Comparison of ENCODE assay signal across 34 mouse cellular contexts in the genomic region with DNA sequence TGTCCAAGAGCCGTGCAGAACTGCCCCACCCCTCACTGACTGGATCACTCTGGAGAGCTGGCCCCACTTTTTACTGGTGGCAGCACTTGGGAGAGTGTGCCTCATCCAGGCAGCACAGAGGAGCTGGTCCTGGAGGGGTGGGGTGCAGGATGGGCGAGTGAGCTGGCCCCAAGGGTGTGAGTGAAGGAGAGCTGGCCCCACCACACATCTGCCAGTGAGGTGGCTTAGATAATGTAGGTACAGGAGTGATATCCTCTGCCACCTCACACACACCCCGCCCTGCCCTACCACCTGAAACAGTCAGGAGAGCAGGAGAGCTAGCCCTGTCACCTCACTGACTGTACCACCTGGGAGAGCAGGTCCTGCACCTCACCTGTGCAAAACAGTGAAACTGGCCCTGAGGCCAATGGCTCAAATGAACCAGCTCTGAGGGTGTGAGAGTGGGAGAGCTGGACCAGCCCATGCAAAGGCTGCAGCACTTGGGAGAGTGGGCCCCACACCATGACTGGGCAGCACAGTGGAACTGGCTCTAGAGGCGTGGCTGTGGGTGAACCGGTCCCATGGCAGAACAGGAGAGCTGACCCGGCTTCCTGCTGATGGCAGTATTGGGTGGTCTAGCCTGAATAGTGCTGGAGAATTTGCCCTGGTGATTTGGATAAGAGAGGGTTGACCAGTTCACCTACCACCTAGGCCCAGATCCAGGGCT. TPM values are rescaled to one million over a fixed set of nuclear protein-coding genes. Genes with fewer than 3 reads are reported as not detected.
DNase-seq lines count a peak whose midpoint lies in the region; ATAC-seq and TF ChIP-seq lines count a peak whose summit lies in the region.
"Had no signal": no experiment of that assay in that cellular context is flagged by ENCODE, and none has a peak within 500 bp of the region (broad histone marks: within the 10 kb centered on the region; RNA-seq: fewer than 3 reads in every experiment).

No protein-coding gene starts in this region.

- no peak for TF ChIP-seq CTCF in liver, postnatal 0 days (IDR thresholded peaks at IDR 0.05; ENCODE audit: low read depth)
- TF ChIP-seq CTCF in liver, embryonic 14.5 days (IDR thresholded peaks at IDR 0.05; ENCODE audit: low read depth): no peak
- TF ChIP-seq CTCF in stomach, postnatal 0 days (IDR thresholded peaks at IDR 0.05; ENCODE audit: low read depth): no peak
- no peak for TF ChIP-seq CTCF in gastrocnemius, adult 2 months (IDR thresholded peaks at IDR 0.05)

- H3K27ac ChIP-seq in liver, embryonic 12.5 days: no peak overlapping the region
- no peak overlapping the region for H3K27ac ChIP-seq in liver, postnatal 0 days (ENCODE audit: low read depth)
- no peak overlapping the region for H3K27ac ChIP-seq in liver, embryonic 14.5 days
- H3K27ac ChIP-seq in stomach, postnatal 0 days (replicated peaks): peak overlapping the region; percentile 65
- H3K27ac ChIP-seq in gastrocnemius, adult 2 months: no peak overlapping the region
- H3K27ac ChIP-seq: hindbrain, embryonic 13.5 days; kidney, postnatal 0 days; lung, embryonic 15.5 days; midbrain, embryonic 13.5 days had no signal

- intact Hi-C loops in gastrocnemius, adult 2 months (cut with DNase I): no loop called here

- peak overlapping the region; percentile 15; the same call in 1 of the 2 replicates for H3K4me2 ChIP-seq in liver, embryonic 12.5 days
- H3K4me2 ChIP-seq in liver, postnatal 0 days (ENCODE audit: low read depth, low read length): no peak overlapping the region
- peak overlapping the region; percentile 2 for H3K4me2 ChIP-seq in liver, embryonic 14.5 days (ENCODE audit: low read depth)
- no peak overlapping the region for H3K4me2 ChIP-seq in stomach, postnatal 0 days (replicated peaks; ENCODE audit: low read depth)
- H3K4me2 ChIP-seq: heart, embryonic 11.5 days; hindbrain, embryonic 13.5 days; lung, embryonic 15.5 days; midbrain, embryonic 13.5 days had no signal

- WGBS in liver, embryonic 12.5 days (ENCODE audit: insufficient replicate concordance): 53% methylated on average over 6 of the region's 6 CpGs
- WGBS in liver, postnatal 0 days (ENCODE audit: insufficient replicate concordance): 80% methylated on average over 6 of the region's 6 CpGs
- WGBS in liver, embryonic 14.5 days (ENCODE audit: insufficient replicate concordance): 56% methylated on average over 6 of the region's 6 CpGs
- 55% methylated on average over 6 of the region's 6 CpGs for whole genome bisulfite sequencing in stomach, postnatal 0 days

- no peak overlapping the region; the same call in 1 of the 2 replicates for H3K9ac ChIP-seq in liver, embryonic 12.5 days
- H3K9ac ChIP-seq in liver, postnatal 0 days (replicated peaks): no peak overlapping the region
- H3K9ac ChIP-seq in liver, embryonic 14.5 days (replicated peaks): no peak overlapping the region
- no peak overlapping the region for H3K9ac ChIP-seq in stomach, postnatal 0 days (ENCODE audit: low read length)
- H3K9ac ChIP-seq: hindbrain, embryonic 13.5 days; lung, embryonic 15.5 days; midbrain, embryonic 13.5 days had no signal

- no peaks in the 10 kb centered on the region for H3K36me3 ChIP-seq in erythroblast, embryonic 14.5 days (ENCODE audit: control insufficient read depth)
- no peaks in the 10 kb centered on the region for H3K36me3 ChIP-seq in liver, embryonic 12.5 days
- H3K36me3 ChIP-seq in liver, postnatal 0 days (replicated peaks; ENCODE audit: insufficient read depth, low read length): no peaks in the 10 kb centered on the region
- H3K36me3 ChIP-seq in liver, embryonic 14.5 days (replicated peaks; ENCODE audit: control insufficient read depth, insufficient read depth, low read depth): no peaks in the 10 kb centered on the region
- no peaks in the 10 kb centered on the region for H3K36me3 ChIP-seq in stomach, postnatal 0 days (ENCODE audit: control insufficient read depth, insufficient read depth, low read length)
- H3K36me3 ChIP-seq: hindbrain, embryonic 13.5 days; lung, embryonic 15.5 days; midbrain, embryonic 13.5 days had no signal

- peak overlapping the region; percentile 22 for H3K4me3 ChIP-seq in erythroblast, embryonic 14.5 days (replicated peaks)
- no peak overlapping the region for H3K4me3 ChIP-seq in liver, embryonic 12.5 days
- H3K4me3 ChIP-seq in liver, postnatal 0 days (ENCODE audit: low read depth, low read length): no peak overlapping the region
- no peak overlapping the region for H3K4me3 ChIP-seq in liver, embryonic 14.5 days (ENCODE audit: insufficient read depth in 1 of 2, low read depth in 2 of 2, low read length in 2 of 2)
- H3K4me3 ChIP-seq in stomach, postnatal 0 days (ENCODE audit: low read depth, low read length): no peak overlapping the region
- no peak overlapping the region for H3K4me3 ChIP-seq in gastrocnemius, adult 2 months
- H3K4me3 ChIP-seq: hindbrain, embryonic 13.5 days; lung, embryonic 15.5 days; midbrain, embryonic 13.5 days had no signal

- no peaks in the 10 kb centered on the region for H3K9me3 ChIP-seq in erythroblast, embryonic 14.5 days (ENCODE audit: control insufficient read depth, low read length)
- no peaks in the 10 kb centered on the region for H3K9me3 ChIP-seq in liver, embryonic 12.5 days (replicated peaks)
- H3K9me3 ChIP-seq in liver, postnatal 0 days (ENCODE audit: low read length): no peaks in the 10 kb centered on the region
- H3K9me3 ChIP-seq in liver, embryonic 14.5 days (ENCODE audit: control insufficient read depth, low read length): no peaks in the 10 kb centered on the region
- no peaks in the 10 kb centered on the region for H3K9me3 ChIP-seq in stomach, postnatal 0 days (ENCODE audit: control insufficient read depth, low read length)
- H3K9me3 ChIP-seq: hindbrain, embryonic 13.5 days; lung, embryonic 15.5 days; midbrain, embryonic 13.5 days had no signal

- no peak for ATAC-seq in erythroblast, adult 5-6 weeks (replicated peaks; ENCODE audit: low FRiP score, poor library complexity, severe bottlenecking)
- ATAC-seq in liver, embryonic 12.5 days: peak; percentile 78
- no peak for ATAC-seq in liver, postnatal 0 days
- ATAC-seq in liver, embryonic 14.5 days (ENCODE audit: insufficient read depth): peak; percentile 77
- peak; percentile 22; the same call in 1 of the 2 replicates for ATAC-seq in stomach, postnatal 0 days (ENCODE audit: low FRiP score, low TSS enrichment)
- ATAC-seq: forebrain, embryonic 14.5 days; midbrain, embryonic 13.5 days had no signal

- DNase-seq in liver, postnatal 0 days: no peak
- DNase-seq in liver, embryonic 14.5 days (ENCODE audit: low read depth in 3 of 3, low spot score in 3 of 3): no peak
- peak; percentile 44 for DNase-seq in stomach, postnatal 0 days (ENCODE audit: low spot score)
- DNase-seq in kidney, postnatal 36 days: no peak
- no peak for DNase-seq in gastrocnemius, adult 2 months
- DNase-seq: adrenal gland, postnatal 25 days; cerebellum, postnatal 10 days; gastrocnemius, postnatal 25 days; heart, adult 18-20 months; heart, postnatal 4 days; kidney, adult 18-20 months; layer of hippocampus, adult 9-11 months; thymus, adult 18-20 months; thymus, postnatal 25 days had no signal

- H3K4me1 ChIP-seq in erythroblast, embryonic 14.5 days (ENCODE audit: control insufficient read depth): peaks cover 58% of the 10 kb centered on the region
- peaks cover 37% of the 10 kb centered on the region for H3K4me1 ChIP-seq in liver, embryonic 12.5 days
- H3K4me1 ChIP-seq in liver, postnatal 0 days (ENCODE audit: insufficient read depth): peaks cover 9% of the 10 kb centered on the region; the same call in 1 of the 2 replicates
- peaks cover 0 to 20% of the 10 kb centered on the region in 2 experiments; a peak in 2 of 4 replicates for H3K4me1 ChIP-seq in liver, embryonic 14.5 days (replicated peaks; ENCODE audit: control insufficient read depth in 2 of 2, insufficient read depth in 2 of 2, low read length in 1 of 2)
- H3K4me1 ChIP-seq in stomach, postnatal 0 days (replicated peaks; ENCODE audit: control insufficient read depth, insufficient read depth): no peaks in the 10 kb centered on the region
- H3K4me1 ChIP-seq: hindbrain, embryonic 13.5 days; lung, embryonic 15.5 days; midbrain, embryonic 13.5 days had no signal

- H3K27me3 ChIP-seq in erythroblast, embryonic 14.5 days (ENCODE audit: control insufficient read depth): no peaks in the 10 kb centered on the region
- H3K27me3 ChIP-seq in liver, embryonic 12.5 days (replicated peaks): 0 out of 2 replicates have a peak, but pooled peaks cover 2% of the 10 kb centered on the region
- H3K27me3 ChIP-seq in liver, postnatal 0 days (ENCODE audit: insufficient read depth, low read length): no peaks in the 10 kb centered on the region
- no peaks in the 10 kb centered on the region for H3K27me3 ChIP-seq in liver, embryonic 14.5 days (ENCODE audit: control insufficient read depth, insufficient read depth, low read length)
- no peaks in the 10 kb centered on the region for H3K27me3 ChIP-seq in stomach, postnatal 0 days (ENCODE audit: control insufficient read depth, insufficient read depth, low read length)
- H3K27me3 ChIP-seq: lung, embryonic 15.5 days had no signal

- no peak for TF ChIP-seq EP300 in liver, postnatal 0 days (IDR thresholded peaks at IDR 0.05; ENCODE audit: low read depth)
- TF ChIP-seq EP300 in liver, embryonic 14.5 days (IDR thresholded peaks at IDR 0.05; ENCODE audit: low read depth): no peak
- TF ChIP-seq EP300 in stomach, postnatal 0 days (optimal IDR thresholded peaks at IDR 0.05): no peak

RNA-seq across cellular contexts. Expression of a gene that starts 5.6 kb away (rescaled TPM):
- not detected in 2 replicates for polyA plus RNA-seq in erythroblast, embryonic 14.5 days (2012)
- total RNA-seq in erythroblast, adult 5-6 weeks (2015; ENCODE audit: low replicate concordance): not detected in 2 replicates
- not detected in 2 replicates for total RNA-seq in erythroblast, adult 5-6 weeks (2017; ENCODE audit: low replicate concordance)
- polyA plus RNA-seq in liver, embryonic 12.5 days (2016; fragmentation: Nextera tagmentation; extraction: Ambion mirVana): not detected in 2 replicates
- polyA plus RNA-seq in liver, postnatal 0 days (2015; fragmentation: Nextera tagmentation; extraction: Ambion mirVana): not detected in 2 replicates
- not detected in 2 replicates for polyA plus RNA-seq in liver, embryonic 14.5 days (2012; rRNA removed)
- not detected in 2 replicates for polyA plus RNA-seq in liver, embryonic 14.5 days (2014; fragmentation: Nextera tagmentation; extraction: Ambion mirVana)
- polyA plus RNA-seq in stomach, postnatal 0 days (2015; fragmentation: Nextera tagmentation; extraction: Ambion mirVana): not detected in 2 replicates
- not detected for total RNA-seq in gastrocnemius, adult 2 months (2021)
- total RNA-seq: adrenal gland, postnatal 25 days; gastrocnemius, postnatal 25 days; heart, adult 18-20 months; heart, postnatal 4 days; left cerebral cortex, postnatal 14 days; liver, adult 2 months; megakaryocyte-erythroid progenitor cell, adult 5-6 weeks; MEL had no signal
- polyA plus RNA-seq: cortical plate, adult 2 months; forebrain, embryonic 14.5 days; heart, embryonic 11.5 days; heart, postnatal 0 days; hindbrain, embryonic 13.5 days; kidney, postnatal 0 days; large intestine, adult 2 months; limb, embryonic 11.5 days; lung, embryonic 15.5 days; midbrain, embryonic 13.5 days; neural tube, embryonic 14.5 days; small intestine, adult 2 months; stomach, embryonic 14.5 days had no signal

RNA-seq across cellular contexts. Expression of a gene that starts 12.4 kb away (rescaled TPM):
- polyA plus RNA-seq in erythroblast, embryonic 14.5 days (2012): 3.9 and 4.7 TPM in 2 replicates
- total RNA-seq in erythroblast, adult 5-6 weeks (2015; ENCODE audit: low replicate concordance): 6.7 and 7.5 TPM in 2 replicates
- 3.2 and 5.1 TPM in 2 replicates for total RNA-seq in erythroblast, adult 5-6 weeks (2017; ENCODE audit: low replicate concordance)
- 39.9 and 42.7 TPM in 2 replicates for polyA plus RNA-seq in liver, embryonic 12.5 days (2016; fragmentation: Nextera tagmentation; extraction: Ambion mirVana)
- 26.7 and 26.9 TPM in 2 replicates for polyA plus RNA-seq in liver, postnatal 0 days (2015; fragmentation: Nextera tagmentation; extraction: Ambion mirVana)
- polyA plus RNA-seq in liver, embryonic 14.5 days (2012; rRNA removed): 6.2 and 8.1 TPM in 2 replicates
- 18.3 and 20.4 TPM in 2 replicates for polyA plus RNA-seq in liver, embryonic 14.5 days (2014; fragmentation: Nextera tagmentation; extraction: Ambion mirVana)
- 39.3 and 47.5 TPM in 2 replicates for polyA plus RNA-seq in stomach, postnatal 0 days (2015; fragmentation: Nextera tagmentation; extraction: Ambion mirVana)
- 10 to 100 TPM; 76.9 to 88.4 TPM for total RNA-seq in gastrocnemius, adult 2 months (2021)

RNA-seq across cellular contexts. Expression of a gene that starts 13.4 kb away (rescaled TPM):
- not detected in 2 replicates for polyA plus RNA-seq in erythroblast, embryonic 14.5 days (2012)
- not detected in 2 replicates for total RNA-seq in erythroblast, adult 5-6 weeks (2015; ENCODE audit: low replicate concordance)
- not detected in 2 replicates for total RNA-seq in erythroblast, adult 5-6 weeks (2017; ENCODE audit: low replicate concordance)
- 17.4 and 18.8 TPM in 2 replicates for polyA plus RNA-seq in liver, embryonic 12.5 days (2016; fragmentation: Nextera tagmentation; extraction: Ambion mirVana)
- polyA plus RNA-seq in liver, postnatal 0 days (2015; fragmentation: Nextera tagmentation; extraction: Ambion mirVana): 106 and 107 TPM in 2 replicates
- polyA plus RNA-seq in liver, embryonic 14.5 days (2012; rRNA removed): 26.7 and 31.2 TPM in 2 replicates
- 53.1 and 57.9 TPM in 2 replicates for polyA plus RNA-seq in liver, embryonic 14.5 days (2014; fragmentation: Nextera tagmentation; extraction: Ambion mirVana)
- polyA plus RNA-seq in stomach, postnatal 0 days (2015; fragmentation: Nextera tagmentation; extraction: Ambion mirVana): 2.8 and 3.8 TPM in 2 replicates
- total RNA-seq in gastrocnemius, adult 2 months (2021): 1 to 10 TPM; 1.1 to 1.6 TPM

RNA-seq across cellular contexts. Expression of a gene that starts 18.3 kb away (rescaled TPM):
- polyA plus RNA-seq in erythroblast, embryonic 14.5 days (2012): not detected in 2 replicates
- total RNA-seq in erythroblast, adult 5-6 weeks (2015; ENCODE audit: low replicate concordance): 1.3 TPM in 1 of 2 replicates, not detected in the other
- total RNA-seq in erythroblast, adult 5-6 weeks (2017; ENCODE audit: low replicate concordance): not detected in 2 replicates
- 0.20 and 0.22 TPM in 2 replicates for polyA plus RNA-seq in liver, embryonic 12.5 days (2016; fragmentation: Nextera tagmentation; extraction: Ambion mirVana)
- polyA plus RNA-seq in liver, postnatal 0 days (2015; fragmentation: Nextera tagmentation; extraction: Ambion mirVana): 0.83 and 1.0 TPM in 2 replicates
- 0.47 and 0.96 TPM in 2 replicates for polyA plus RNA-seq in liver, embryonic 14.5 days (2012; rRNA removed)
- polyA plus RNA-seq in liver, embryonic 14.5 days (2014; fragmentation: Nextera tagmentation; extraction: Ambion mirVana): 0.17 TPM in 1 of 2 replicates, not detected in the other
- 4.7 and 5.2 TPM in 2 replicates for polyA plus RNA-seq in stomach, postnatal 0 days (2015; fragmentation: Nextera tagmentation; extraction: Ambion mirVana)
- not detected for total RNA-seq in gastrocnemius, adult 2 months (2021)
- total RNA-seq: gastrocnemius, postnatal 25 days; megakaryocyte-erythroid progenitor cell, adult 5-6 weeks; MEL had no signal
- polyA plus RNA-seq: limb, embryonic 11.5 days had no signal

RNA-seq across cellular contexts. Expression of a gene that starts 27.2 kb away (rescaled TPM):
- polyA plus RNA-seq in erythroblast, embryonic 14.5 days (2012): 1.0 and 1.1 TPM in 2 replicates
- 18.2 and 33.8 TPM in 2 replicates for total RNA-seq in erythroblast, adult 5-6 weeks (2015; ENCODE audit: low replicate concordance)
- total RNA-seq in erythroblast, adult 5-6 weeks (2017; ENCODE audit: low replicate concordance): 8.4 and 10.6 TPM in 2 replicates
- polyA plus RNA-seq in liver, embryonic 12.5 days (2016; fragmentation: Nextera tagmentation; extraction: Ambion mirVana): 9.1 and 11.4 TPM in 2 replicates
- 14.7 and 17.1 TPM in 2 replicates for polyA plus RNA-seq in liver, postnatal 0 days (2015; fragmentation: Nextera tagmentation; extraction: Ambion mirVana)
- 7.9 and 9.2 TPM in 2 replicates for polyA plus RNA-seq in liver, embryonic 14.5 days (2012; rRNA removed)
- 6.3 and 7.3 TPM in 2 replicates for polyA plus RNA-seq in liver, embryonic 14.5 days (2014; fragmentation: Nextera tagmentation; extraction: Ambion mirVana)
- 51.7 and 59.7 TPM in 2 replicates for polyA plus RNA-seq in stomach, postnatal 0 days (2015; fragmentation: Nextera tagmentation; extraction: Ambion mirVana)
- 10 to 100 TPM; 13.6 to 14.4 TPM for total RNA-seq in gastrocnemius, adult 2 months (2021)

Comparison
In these comparisons a context has a peak if more than half of its experiments do, and no peak if none do; other contexts are left out.
1. ATAC-seq: peak in liver, embryonic 12.5 days (single experiment), liver, embryonic 14.5 days (single experiment) and stomach, postnatal 0 days (single experiment); none in erythroblast, adult 5-6 weeks (single experiment) and liver, postnatal 0 days (single experiment).
2. H3K4me2 ChIP-seq: peak in liver, embryonic 12.5 days (single experiment) and liver, embryonic 14.5 days (single experiment); none in liver, postnatal 0 days (single experiment) and stomach, postnatal 0 days (single experiment).